Mouse (Mus musculus) testis, adult 2 months (tissue): Measurements from ENCODE around the gene Bex6. TPM values are rescaled to one million over a fixed set of nuclear protein-coding genes. Genes with fewer than 3 reads are reported as not detected.
"Not testable (repeated sequence)": the region's sequence is repeated elsewhere in the genome, so short reads cannot be mapped to it uniquely, and the experiment has no call there.

Experiments used
- H3K27ac ChIP-seq: fragments of 200-500 bp; 2 replicates; pipeline ENCODE4 v1.5.1; 2012; ENCODE audit warnings: low read depth, low read length; ENCODE audit not compliant: control insufficient read depth, insufficient read depth
- H3K27me3 ChIP-seq: fragments of 200-500 bp; 2 replicates; pipeline ENCODE4 v1.6.1; 2012; ENCODE audit warnings: mild to moderate bottlenecking, low read length, moderate library complexity; ENCODE audit not compliant: control insufficient read depth, insufficient read depth
- H3K36me3 ChIP-seq: fragments of 200-500 bp; 2 replicates; pipeline ENCODE4 v1.6.1; 2012; ENCODE audit warnings: mild to moderate bottlenecking, low read length; ENCODE audit not compliant: control insufficient read depth, insufficient read depth
- H3K4me1 ChIP-seq: fragments of 200-500 bp; 2 replicates; pipeline ENCODE4 v1.6.1; 2012; ENCODE audit warnings: low read length; ENCODE audit not compliant: control insufficient read depth, insufficient read depth
- H3K4me3 ChIP-seq: fragments of 200-500 bp; 2 replicates; pipeline ENCODE4 v1.5.1; 2012; ENCODE audit warnings: low read depth, mild to moderate bottlenecking, low read length, moderate library complexity, mixed read lengths; ENCODE audit not compliant: control insufficient read depth
- CTCF ChIP-seq: fragments of 200-500 bp; IDR thresholded peaks from 2 replicates; pipeline ENCODE4 v1.5.1; 2012; ENCODE audit warnings: low read depth, mild to moderate bottlenecking, inconsistent platforms, low read length, moderate library complexity; ENCODE audit not compliant: control insufficient read depth, insufficient read depth, insufficient replicate concordance
- POLR2A ChIP-seq: fragments of 200-500 bp; IDR thresholded peaks from 2 replicates; pipeline ENCODE4 v1.6.1; 2012; ENCODE audit warnings: low read depth, mild to moderate bottlenecking, inconsistent platforms, low read length, moderate library complexity; ENCODE audit not compliant: control insufficient read depth
- polyA plus RNA-seq: library from polyadenylated mRNA; depleted of rRNA; stranded (reverse); fragments of >200 nt; gene quantifications from 2 replicates; pipeline ENCODE4 v1.2.3, GENCODE M21; 2012; rRNA removed

The Bex6 gene
- polyA plus RNA-seq, 1 experiment = 1.9 TPM

- Histone ChIP-seq H3K4me1 (no peaks in the 10 kb centered on the region), H3K4me3 (no peak overlapping the region), H3K27me3 (no peaks in the 10 kb centered on the region), H3K27ac (no peak overlapping the region), H3K36me3 (no peaks in the 10 kb centered on the region)
- TF ChIP-seq POLR2A = no peak
- no peak for TF ChIP-seq CTCF
Observed at GRCm38 (mm10) chr16:32201004-32201325, 21.3 kb downstream of the Bex6 start.

- TF ChIP-seq CTCF = peak; percentile 46; the same call in 1 of the 2 replicates
- no peak for TF ChIP-seq POLR2A
- peaks cover 4% of the 10 kb centered on the region for H3K4me1 ChIP-seq
- no peak overlapping the region for H3K27ac ChIP-seq
Observed at GRCm38 (mm10) chr16:32202681-32203080, 23.1 kb downstream of the Bex6 start.

GRCm38 (mm10) chr16:32204902-32205301 is 25.3 kb downstream of the Bex6 start:
- TF ChIP-seq CTCF (peak; percentile 10; the same call in 1 of the 2 replicates), POLR2A (no peak)
- Histone ChIP-seq H3K27ac (no peak overlapping the region), H3K27me3 (no peaks in the 10 kb centered on the region), H3K4me1 (peaks cover 5% of the 10 kb centered on the region), H3K4me3 (no peak overlapping the region), H3K36me3 (no peaks in the 10 kb centered on the region)

More at GRCm38 (mm10) chr16:32202681-32203080, 23.1 kb downstream of the Bex6 start:
- Histone ChIP-seq H3K36me3 (no peaks in the 10 kb centered on the region), H3K4me3 (peak overlapping the region; percentile 10; the same call in 1 of the 2 replicates), H3K27me3 (no peaks in the 10 kb centered on the region)

GRCm38 (mm10) chr16:32214156-32214555 is 34.5 kb downstream of the Bex6 start:
- Histone ChIP-seq H3K4me1 (no peaks in the 10 kb centered on the region), H3K27ac (no peak overlapping the region), H3K36me3 (no peaks in the 10 kb centered on the region), H3K27me3 (no peaks in the 10 kb centered on the region), H3K4me3 (no peak overlapping the region)
- TF ChIP-seq POLR2A (no peak), CTCF (no peak)

GRCm38 (mm10) chr16:32214804-32215576 is 35.4 kb downstream of the Bex6 start:
- no peak for TF ChIP-seq POLR2A
- no peak for TF ChIP-seq CTCF
- H3K4me3 ChIP-seq = no peak overlapping the region
- H3K36me3 ChIP-seq = no peaks in the 10 kb centered on the region
- no peak overlapping the region for H3K27ac ChIP-seq
- no peaks in the 10 kb centered on the region for H3K27me3 ChIP-seq
- no peaks in the 10 kb centered on the region for H3K4me1 ChIP-seq

- H3K36me3 ChIP-seq = no peaks in the 10 kb centered on the region
- TF ChIP-seq CTCF (no peak), POLR2A (no peak)
- H3K27ac ChIP-seq = no peak overlapping the region
- no peaks in the 10 kb centered on the region for H3K27me3 ChIP-seq
- no peaks in the 10 kb centered on the region for H3K4me1 ChIP-seq
- no peak overlapping the region for H3K4me3 ChIP-seq
Observed at GRCm38 (mm10) chr16:32221803-32222202, 42.2 kb downstream of the Bex6 start.

GRCm38 (mm10) chr16:32222399-32222798 is 42.8 kb downstream of the Bex6 start:
- TF ChIP-seq CTCF (no peak), POLR2A (no peak)

GRCm38 (mm10) chr16:32232050-32232449 is 52.4 kb downstream of the Bex6 start:
- not testable (repeated sequence) for H3K27ac ChIP-seq, H3K36me3 ChIP-seq, H3K4me3 ChIP-seq, H3K4me1 ChIP-seq, H3K27me3 ChIP-seq

More at GRCm38 (mm10) chr16:32222399-32222798, 42.8 kb downstream of the Bex6 start:
- no peaks in the 10 kb centered on the region for H3K4me1 ChIP-seq
- H3K27me3 ChIP-seq = no peaks in the 10 kb centered on the region
- no peak overlapping the region for H3K27ac ChIP-seq
- H3K36me3 ChIP-seq = no peaks in the 10 kb centered on the region
- H3K4me3 ChIP-seq = no peak overlapping the region

Other genes with a start within 250 kb of the Bex6 start
- 0.12 and 0.24 TPM in 2 replicates for gene Pigz, start 246.0 kb upstream of the Bex6 start, polyA plus RNA-seq
- gene 0610012G03Rik, start 231.3 kb upstream of the Bex6 start, polyA plus RNA-seq = 43.6 and 53.7 TPM in 2 replicates
- gene Ncbp2, start 231.3 kb upstream of the Bex6 start, polyA plus RNA-seq = 25.8 and 32.6 TPM in 2 replicates
- 3.2 and 4.3 TPM in 2 replicates for gene Senp5, start 176.5 kb upstream of the Bex6 start, polyA plus RNA-seq
- 6.9 and 7.3 TPM in 2 replicates for gene Pak2, start 100.5 kb upstream of the Bex6 start, polyA plus RNA-seq
- gene Pigx, start 80.1 kb upstream of the Bex6 start, polyA plus RNA-seq = 7.6 and 8.5 TPM in 2 replicates
- 33.5 and 33.9 TPM in 2 replicates for gene Cep19, start 80.0 kb upstream of the Bex6 start, polyA plus RNA-seq
- 4.1 and 4.5 TPM in 2 replicates for gene Nrros, start 14.2 kb upstream of the Bex6 start, polyA plus RNA-seq
- 3.7 and 4.8 TPM in 2 replicates for gene Fbxo45, start 67.3 kb downstream of the Bex6 start, polyA plus RNA-seq
- gene Wdr53, start 67.4 kb downstream of the Bex6 start, polyA plus RNA-seq = 35.2 and 39.4 TPM in 2 replicates
- gene Smco1, start 91.6 kb downstream of the Bex6 start, polyA plus RNA-seq = 0.14 and 0.21 TPM in 2 replicates
- 16.9 and 17.9 TPM in 2 replicates for gene Rnf168, start 97.6 kb downstream of the Bex6 start, polyA plus RNA-seq
- gene Ubxn7, start 152.4 kb downstream of the Bex6 start, polyA plus RNA-seq = 13.4 and 16.6 TPM in 2 replicates
- 4.0 and 4.4 TPM in 2 replicates for gene Tm4sf19, start 220.7 kb downstream of the Bex6 start, polyA plus RNA-seq
- gene Tctex1d2, start 239.9 kb downstream of the Bex6 start, polyA plus RNA-seq = 169 and 187 TPM in 2 replicates